Mouse (Mus musculus) intestine, embryonic 16.5 days (tissue): ENCODE measurements at regions not wholly inside any gene's neighbourhood (a gene's known extent, or its start where the extent isn't known, plus 50 kb on each side); places are given as distances from the start of the nearest gene placed in this dataset.

ENCODE experiments used
- ATAC-seq: fragments of 200-750 bp; cut with Nextera tagmentation; 2 replicates; pipeline ENCODE4 v1.8.0; 2017; ENCODE audit warnings: moderate TSS enrichment, moderate library complexity
- H3K27ac ChIP-seq: fragments of 300-500 bp; sonication (generic); 2 replicates; pipeline ENCODE4 v1.5.1; 2014; ENCODE audit warnings: mild to moderate bottlenecking, low read length
- H3K27me3 ChIP-seq: fragments of 300-500 bp; sonication (generic); replicated peaks from 2 replicates; pipeline ENCODE4 v1.6.1; 2014; ENCODE audit warnings: low read length, control low read depth, mixed read lengths; ENCODE audit not compliant: control insufficient read depth, insufficient read depth
- H3K36me3 ChIP-seq: fragments of 300-500 bp; sonication (generic); 2 replicates; pipeline ENCODE4 v1.6.1; 2014; ENCODE audit warnings: low read length, control low read depth; ENCODE audit not compliant: control insufficient read depth, insufficient read depth
- H3K4me1 ChIP-seq: fragments of 300-500 bp; sonication (generic); 2 replicates; pipeline ENCODE4 v1.6.1; 2014; ENCODE audit warnings: low read length, control low read depth, mixed read lengths; ENCODE audit not compliant: control insufficient read depth, insufficient read depth
- H3K4me2 ChIP-seq: fragments of 300-500 bp; sonication (generic); 2 replicates; pipeline ENCODE4 v1.6.1; 2014; ENCODE audit warnings: low read depth, low read length, control low read depth
- H3K4me3 ChIP-seq: fragments of 300-500 bp; sonication (generic); 2 replicates; pipeline ENCODE4 v1.5.1; 2014; ENCODE audit warnings: mild to moderate bottlenecking, low read length
- H3K9ac ChIP-seq: fragments of 300-500 bp; sonication (generic); 2 replicates; pipeline ENCODE4 v1.6.1; 2014; ENCODE audit warnings: low read depth, low read length
- H3K9me3 ChIP-seq: fragments of 300-500 bp; sonication (generic); 2 replicates; pipeline ENCODE4 v1.6.1; 2016; ENCODE audit warnings: low read length, control low read depth; ENCODE audit not compliant: control insufficient read depth
- WGBS: fragments of 180-500 bp; shearing (Covaris S2); extraction: QIAGEN DNeasy Blood & Tissue Kit; methylation state at CpG from one replicate; pipeline ENCODE4 v1.1.7; 2014; 5-methylcytosine and 5-hydroxymethylcytosine counted together

DNA sequence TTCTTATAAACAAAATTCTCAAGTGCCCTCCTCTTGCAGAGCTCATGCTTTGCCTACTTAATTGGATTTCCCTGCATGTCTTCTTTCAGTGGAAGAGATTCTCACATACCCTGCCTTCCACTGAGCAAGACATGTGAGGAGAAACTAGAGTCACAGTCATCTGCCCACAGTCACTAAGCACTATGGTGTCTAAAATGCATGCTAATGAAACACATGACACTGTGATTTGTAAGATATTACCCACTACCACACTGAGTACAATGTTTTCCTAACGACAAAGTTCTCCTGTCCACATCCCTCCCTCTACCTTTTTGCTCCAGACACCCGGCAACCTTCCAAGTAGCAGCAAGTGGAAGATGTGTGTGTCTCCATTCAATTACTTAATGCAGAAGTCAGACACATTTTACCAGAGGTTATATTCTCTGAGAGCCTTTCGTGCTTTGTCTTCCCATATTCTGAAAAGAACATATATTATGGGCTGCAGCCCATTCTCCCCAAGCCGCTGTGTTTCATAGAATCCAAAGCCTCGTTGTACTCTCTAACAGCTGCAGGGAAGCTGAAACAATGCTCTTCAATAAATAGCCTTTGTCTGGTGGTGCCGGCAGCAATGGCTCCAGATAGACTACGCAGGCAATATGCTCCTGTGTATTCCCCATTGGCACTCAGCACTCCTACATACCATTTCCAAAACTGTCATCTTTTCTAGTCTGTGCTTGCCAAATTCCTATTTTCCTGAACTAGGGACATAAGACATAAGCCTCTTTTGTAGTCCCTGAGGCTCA is 670.7 kb downstream of the Poteg start:
- Histone ChIP-seq H3K9me3 (no peaks in the 10 kb centered on the region), H3K9ac (no peak overlapping the region), H3K36me3 (no peaks in the 10 kb centered on the region), H3K27me3 (no peaks in the 10 kb centered on the region), H3K27ac (no peak overlapping the region), H3K4me2 (no peak overlapping the region), H3K4me1 (no peaks in the 10 kb centered on the region), H3K4me3 (no peak overlapping the region)
- ATAC-seq = no peak
- WGBS = 74% methylated on average over 7 of the region's 7 CpGs

DNA sequence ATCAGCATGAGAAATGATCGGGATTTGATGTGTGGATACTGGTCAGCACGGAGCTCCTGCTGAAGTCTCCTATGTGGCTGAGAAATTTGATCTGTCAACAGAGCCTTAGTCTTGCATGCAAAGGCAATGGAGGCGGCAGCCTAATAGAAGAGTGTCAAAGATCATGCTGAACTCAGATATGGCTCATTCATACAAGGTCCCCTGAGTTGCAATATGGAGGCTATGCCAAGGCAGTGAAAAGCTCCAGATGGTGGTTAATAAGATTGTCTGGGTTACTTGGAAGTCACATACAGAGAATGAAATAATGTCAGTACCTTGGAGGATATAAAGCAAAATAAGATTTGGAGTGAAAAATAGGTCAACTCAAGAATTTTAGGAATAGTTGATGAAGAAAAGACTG is 677.6 kb downstream of the Poteg start:
- no peaks in the 10 kb centered on the region for H3K4me1 ChIP-seq
- no peak overlapping the region for H3K4me2 ChIP-seq
- H3K36me3 ChIP-seq = no peaks in the 10 kb centered on the region
- no peak overlapping the region for H3K9ac ChIP-seq
- H3K4me3 ChIP-seq = no peak overlapping the region
- no peak overlapping the region for H3K27ac ChIP-seq
- no peak for ATAC-seq
- H3K27me3 ChIP-seq = no peaks in the 10 kb centered on the region
- WGBS = 68% methylated on average over 3 of the region's 3 CpGs
- no peaks in the 10 kb centered on the region for H3K9me3 ChIP-seq

- no peak for ATAC-seq
- no peak overlapping the region for H3K9ac ChIP-seq
- no peak overlapping the region for H3K4me3 ChIP-seq
- H3K9me3 ChIP-seq = no peaks in the 10 kb centered on the region
- H3K27ac ChIP-seq = no peak overlapping the region
- no peak overlapping the region for H3K4me2 ChIP-seq
- no peaks in the 10 kb centered on the region for H3K36me3 ChIP-seq
- H3K4me1 ChIP-seq = no peaks in the 10 kb centered on the region
- no peaks in the 10 kb centered on the region for H3K27me3 ChIP-seq
- 64% methylated on average over 3 of the region's 3 CpGs for WGBS
These were observed 694.4 kb downstream of the Poteg start for GRCm38 (mm10) chr8:28141916-28142315.

DNA sequence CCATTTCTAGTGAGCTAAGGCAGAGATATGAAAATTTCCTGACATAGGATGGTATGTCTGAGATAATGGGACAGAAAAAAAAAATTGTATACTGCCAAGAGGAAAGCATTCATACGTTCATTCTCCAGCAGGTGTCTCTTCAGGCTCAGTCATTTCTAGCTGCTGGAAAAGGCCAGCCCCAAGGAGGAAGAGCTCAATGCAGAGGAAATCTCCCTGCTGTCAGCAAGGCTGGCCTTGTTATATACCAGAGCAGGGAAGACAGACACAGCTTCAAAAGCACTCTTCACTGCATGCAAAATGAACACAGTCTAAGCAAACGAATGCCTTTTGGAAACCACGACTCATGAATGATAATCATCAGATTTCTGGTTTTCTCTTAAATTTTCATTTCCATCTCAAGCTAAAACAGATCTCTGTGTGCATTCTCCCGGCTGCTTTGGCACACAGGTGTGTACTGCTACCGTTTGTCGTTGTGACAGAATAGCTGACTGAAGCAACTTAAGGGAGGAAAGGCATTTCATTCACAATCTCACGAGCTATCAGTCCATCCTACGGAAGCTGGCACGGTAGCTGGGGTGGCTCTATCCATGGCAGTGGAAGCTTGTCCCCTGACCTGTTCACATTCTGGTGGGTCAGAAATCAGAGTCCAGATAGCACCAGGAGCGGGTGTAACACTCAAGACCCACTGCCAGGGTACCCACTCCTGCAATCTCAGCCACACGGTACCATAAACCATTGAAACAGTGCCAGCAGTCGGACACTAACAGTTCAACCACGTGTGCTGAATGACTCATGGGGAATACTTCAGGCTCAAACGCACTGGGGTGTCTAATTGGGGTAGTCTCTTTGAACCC is 701.4 kb downstream of the Poteg start:
- WGBS = 63% methylated on average over 14 of the region's 14 CpGs
- H3K36me3 ChIP-seq = no peaks in the 10 kb centered on the region

GRCm38 (mm10) chr8:28149453-28149767 is 701.9 kb downstream of the Poteg start:
- no peaks in the 10 kb centered on the region for H3K36me3 ChIP-seq
- no peak overlapping the region for H3K4me2 ChIP-seq
- H3K4me1 ChIP-seq = no peaks in the 10 kb centered on the region
- H3K4me3 ChIP-seq = no peak overlapping the region
- H3K9ac ChIP-seq = no peak overlapping the region
- H3K9me3 ChIP-seq = no peaks in the 10 kb centered on the region
- H3K27me3 ChIP-seq = no peaks in the 10 kb centered on the region
- 69% methylated on average over 3 of the region's 3 CpGs for WGBS
- H3K27ac ChIP-seq = no peak overlapping the region
- no peak for ATAC-seq

More for the DNA sequence above, 701.4 kb downstream of the Poteg start:
- Histone ChIP-seq H3K4me3 (no peak overlapping the region), H3K4me1 (no peaks in the 10 kb centered on the region), H3K4me2 (no peak overlapping the region), H3K27me3 (no peaks in the 10 kb centered on the region), H3K9ac (no peak overlapping the region), H3K9me3 (no peaks in the 10 kb centered on the region), H3K27ac (no peak overlapping the region)
- ATAC-seq = no peak

DNA sequence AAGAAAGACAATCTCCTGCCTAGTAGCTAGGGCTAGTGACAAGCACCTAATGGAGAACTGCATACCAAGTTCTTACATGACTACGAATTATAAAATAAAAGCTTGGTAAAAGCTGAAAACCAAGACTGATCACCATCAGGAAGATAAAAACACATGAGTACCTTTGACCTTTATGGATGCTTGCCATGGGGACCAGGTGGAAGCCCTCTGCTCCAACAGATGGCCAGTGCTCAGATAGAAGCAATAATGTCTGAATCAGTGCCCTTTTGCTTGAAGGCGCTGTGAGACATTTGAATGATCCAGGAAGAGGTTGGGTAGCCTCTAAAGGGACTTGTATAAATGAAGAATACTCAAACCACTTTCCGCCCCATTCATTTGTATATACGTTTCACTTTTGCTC is 713.2 kb downstream of the Poteg start:
- H3K9ac ChIP-seq = no peak overlapping the region
- H3K4me1 ChIP-seq = no peaks in the 10 kb centered on the region
- H3K27ac ChIP-seq = no peak overlapping the region
- no peaks in the 10 kb centered on the region for H3K9me3 ChIP-seq
- H3K27me3 ChIP-seq = no peaks in the 10 kb centered on the region
- no peaks in the 10 kb centered on the region for H3K36me3 ChIP-seq
- no peak overlapping the region for H3K4me2 ChIP-seq
- no peak for ATAC-seq
- WGBS = 92% methylated on average over 4 of the region's 4 CpGs
- H3K4me3 ChIP-seq = no peak overlapping the region

- H3K4me1 ChIP-seq = no peaks in the 10 kb centered on the region
- no peak overlapping the region for H3K27ac ChIP-seq
- H3K4me3 ChIP-seq = no peak overlapping the region
- H3K4me2 ChIP-seq = no peak overlapping the region
- H3K9me3 ChIP-seq = no peaks in the 10 kb centered on the region
- ATAC-seq = no peak
- H3K9ac ChIP-seq = no peak overlapping the region
- no peaks in the 10 kb centered on the region for H3K36me3 ChIP-seq
- 42% methylated on average over 1 of the region's 1 CpGs for WGBS
- no peaks in the 10 kb centered on the region for H3K27me3 ChIP-seq
These were observed 720.6 kb downstream of the Poteg start for GRCm38 (mm10) chr8:28168036-28168435.

DNA sequence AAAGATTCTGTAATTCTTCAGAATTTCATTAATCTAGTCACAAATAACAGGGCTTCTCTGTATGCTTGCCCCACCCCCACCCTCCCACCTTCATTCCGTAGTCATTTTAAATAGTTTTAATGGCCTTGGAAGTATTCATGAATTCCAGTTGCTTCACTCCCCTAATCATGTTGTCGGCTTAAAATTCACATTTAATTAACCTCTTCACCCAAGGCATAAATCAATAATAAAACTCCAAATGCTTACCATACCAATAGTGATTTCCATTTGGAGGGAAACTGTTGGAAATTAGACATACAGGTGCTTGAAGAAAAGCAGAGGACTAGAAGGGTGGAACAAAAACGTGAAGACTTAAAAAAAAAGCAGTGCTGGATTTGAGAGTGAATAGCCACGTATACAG is 724.0 kb downstream of the Poteg start:
- H3K4me3 ChIP-seq = no peak overlapping the region
- WGBS = 58% methylated on average over 4 of the region's 4 CpGs
- no peak overlapping the region for H3K4me2 ChIP-seq
- H3K27me3 ChIP-seq = no peaks in the 10 kb centered on the region
- no peaks in the 10 kb centered on the region for H3K9me3 ChIP-seq
- H3K27ac ChIP-seq = no peak overlapping the region
- no peaks in the 10 kb centered on the region for H3K36me3 ChIP-seq
- H3K4me1 ChIP-seq = no peaks in the 10 kb centered on the region
- H3K9ac ChIP-seq = no peak overlapping the region
- no peak for ATAC-seq

DNA sequence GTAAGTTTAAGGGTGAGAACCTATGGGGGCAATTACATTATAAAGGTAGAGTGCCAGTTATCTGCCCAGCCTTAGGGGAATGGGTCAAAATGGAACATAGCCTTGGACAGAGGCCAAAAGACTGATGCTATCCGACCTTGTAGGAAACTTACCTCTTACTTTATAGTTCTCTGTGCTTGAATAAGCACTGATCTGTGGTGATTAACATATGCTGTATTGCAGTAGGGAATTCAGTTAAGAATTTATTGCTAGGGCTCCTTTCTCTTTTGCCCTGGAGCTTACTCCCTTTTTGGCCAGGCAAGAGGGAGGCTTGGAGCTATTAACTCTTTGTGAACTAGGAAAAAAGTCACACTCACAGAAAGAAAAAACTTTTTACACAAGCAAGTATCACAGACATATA is 748.5 kb downstream of the Poteg start:
- no peaks in the 10 kb centered on the region for H3K4me1 ChIP-seq
- no peak overlapping the region for H3K4me2 ChIP-seq
- H3K4me3 ChIP-seq = no peak overlapping the region
- no peak overlapping the region for H3K9ac ChIP-seq
- H3K27me3 ChIP-seq = no peaks in the 10 kb centered on the region
- no peaks in the 10 kb centered on the region for H3K9me3 ChIP-seq
- no peak for ATAC-seq
- 41% methylated on average over 1 of the region's 1 CpGs for WGBS
- H3K36me3 ChIP-seq = no peaks in the 10 kb centered on the region
- no peak overlapping the region for H3K27ac ChIP-seq
